Mouse (Mus musculus) E14TG2a.4 (cell line): ENCODE results near the gene Psmb10.

ENCODE experiments used
- CTCF ChIP-seq: conservative IDR thresholded peaks from 2 replicates; pipeline ENCODE4 v1.5.1; 2014; ENCODE audit warnings: low read length
- NANOG ChIP-seq: IDR thresholded peaks from 2 replicates; pipeline ENCODE4 v1.6.1; 2014; ENCODE audit warnings: borderline replicate concordance, low read length, mixed read lengths
- POU5F1 ChIP-seq: IDR thresholded peaks from 2 replicates; pipeline ENCODE4 v1.6.1; 2014; ENCODE audit warnings: low read length, borderline replicate concordance

DNA sequence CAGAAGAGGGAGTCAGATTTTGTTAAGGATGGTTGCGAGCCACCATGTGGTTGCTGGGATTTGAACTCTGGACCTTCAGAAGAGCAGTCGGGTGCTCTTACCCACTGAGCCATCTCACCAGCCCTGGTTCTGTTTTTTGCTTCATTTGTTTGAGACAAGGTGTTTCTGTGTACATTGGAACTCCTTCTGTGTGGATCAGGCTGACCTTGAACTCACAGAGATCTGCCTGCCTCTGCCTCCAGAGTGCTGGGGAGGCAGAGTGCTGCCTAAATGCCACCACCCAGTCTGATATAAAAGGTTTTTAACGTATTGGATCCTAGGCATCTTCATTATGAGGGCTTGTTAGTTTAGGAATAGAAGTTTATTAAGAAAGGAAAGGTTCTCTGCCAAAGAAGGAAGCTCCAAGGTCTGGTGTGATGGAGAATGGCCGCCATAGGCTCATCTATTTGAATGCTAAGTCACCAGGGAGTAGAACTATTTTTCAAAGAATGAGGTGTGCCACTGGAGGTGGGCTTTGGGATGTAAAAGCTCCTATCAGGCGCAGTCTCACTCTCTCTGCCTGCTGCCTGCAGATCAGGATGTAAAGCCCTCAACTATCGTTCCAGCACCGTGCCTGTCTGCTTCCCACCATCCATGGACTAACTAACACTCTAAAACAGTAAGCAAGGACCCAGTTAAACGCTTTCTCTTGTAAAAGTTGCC is 32.9 kb upstream of the Psmb10 start:
- TF ChIP-seq CTCF (no peak), NANOG (no peak), POU5F1 (no peak)
